Mouse (Mus musculus) thymus, adult 2 months (tissue): ENCODE data around the gene Melk.

ENCODE experiments used
- CTCF ChIP-seq: fragments of 200-500 bp; IDR thresholded peaks from 2 replicates; pipeline ENCODE4 v1.5.1; 2012; ENCODE audit warnings: mild to moderate bottlenecking, control low read depth, low read length, moderate library complexity, borderline replicate concordance; ENCODE audit not compliant: control insufficient read depth, poor library complexity, insufficient read depth; ENCODE audit errors: extremely low read depth
- POLR2A ChIP-seq: fragments of 200-500 bp; IDR thresholded peaks from 2 replicates; pipeline ENCODE4 v1.6.1; 2012; ENCODE audit warnings: mild to moderate bottlenecking, low read length, control low read depth, moderate library complexity; ENCODE audit not compliant: control insufficient read depth, poor library complexity, insufficient read depth; ENCODE audit errors: extremely low read depth

GRCm38 (mm10) chr4:44310429-44310828 lies 9.8 kb downstream of the Melk start:
- TF ChIP-seq CTCF: no peak
- no peak for TF ChIP-seq POLR2A
